Mouse (Mus musculus): Measurements from ENCODE around the gene Dnajc16.
"Not testable (repeated sequence)": the region's sequence is repeated elsewhere in the genome, so short reads cannot be mapped to it uniquely, and the experiment has no call there.

Dnajc16 gene

DNA sequence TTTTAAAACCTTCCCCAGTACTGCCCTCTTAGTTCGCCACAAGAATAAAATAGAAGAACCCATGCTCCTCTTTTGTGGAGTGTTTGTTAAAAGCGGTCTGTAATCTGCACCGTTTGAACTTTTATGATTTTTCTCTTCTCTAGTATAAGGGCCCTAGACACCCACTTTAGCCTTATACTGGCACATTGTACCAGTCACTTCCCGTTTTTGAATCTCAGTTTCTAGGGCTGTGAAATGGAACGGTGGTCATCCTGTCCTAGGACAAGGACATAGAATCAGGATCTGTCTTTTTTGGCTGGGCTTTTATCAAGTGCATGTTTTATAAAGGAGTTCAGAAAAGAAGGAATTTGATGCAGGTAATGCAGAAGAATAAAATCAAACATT is 3.4 kb upstream of the Dnajc16 start:
- peak; percentile 33 for DNase-seq

DNA sequence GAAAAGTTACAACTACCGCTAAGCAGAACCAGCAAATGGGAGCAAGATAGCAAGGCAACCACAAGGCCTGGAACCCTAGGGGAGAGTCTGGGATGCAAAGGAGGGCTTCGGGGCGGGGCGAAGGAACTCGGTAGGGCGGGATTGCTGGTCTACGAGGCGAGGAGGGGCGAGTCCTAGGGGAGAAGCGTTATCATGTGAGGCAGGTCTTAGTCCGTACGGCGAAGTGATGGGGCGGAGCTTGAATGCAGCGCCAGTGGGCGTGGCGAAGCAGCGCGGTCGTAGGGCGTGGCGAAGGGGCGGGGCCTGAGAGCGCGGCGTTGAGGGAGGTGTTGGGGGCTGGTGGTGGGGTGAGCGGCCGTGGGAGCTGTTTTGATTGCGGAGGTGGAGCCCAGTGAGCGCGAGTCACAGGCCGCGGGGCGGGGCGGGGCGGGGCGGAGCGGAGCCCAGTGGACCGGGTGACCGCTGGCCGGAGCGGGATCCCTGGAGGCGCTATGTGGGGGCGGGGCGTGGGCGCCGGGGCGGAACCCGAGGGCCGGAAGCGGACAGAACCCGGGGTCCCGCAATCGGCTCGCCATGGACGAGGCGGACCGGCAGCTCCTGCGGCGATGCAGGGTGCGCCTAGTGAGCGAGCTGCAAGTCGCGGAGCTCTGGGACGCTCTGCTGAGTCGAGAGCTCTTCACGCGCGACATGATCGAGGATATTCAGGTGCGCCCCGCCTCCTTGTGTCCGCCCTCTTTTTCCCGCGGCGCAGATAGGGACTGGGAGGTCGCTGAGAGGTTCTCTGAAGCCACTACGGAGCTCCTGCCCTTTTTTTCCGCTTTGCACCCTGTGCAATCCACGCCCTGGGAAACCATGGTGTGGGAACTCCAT is 2.8 kb upstream of the Dnajc16 start, which contains the start of gene Casp9:
Casp9 (plus strand) TSS at position 331 of the 870 bp plus-strand sequence.
- peak; percentile 99 for DNase-seq

DNA sequence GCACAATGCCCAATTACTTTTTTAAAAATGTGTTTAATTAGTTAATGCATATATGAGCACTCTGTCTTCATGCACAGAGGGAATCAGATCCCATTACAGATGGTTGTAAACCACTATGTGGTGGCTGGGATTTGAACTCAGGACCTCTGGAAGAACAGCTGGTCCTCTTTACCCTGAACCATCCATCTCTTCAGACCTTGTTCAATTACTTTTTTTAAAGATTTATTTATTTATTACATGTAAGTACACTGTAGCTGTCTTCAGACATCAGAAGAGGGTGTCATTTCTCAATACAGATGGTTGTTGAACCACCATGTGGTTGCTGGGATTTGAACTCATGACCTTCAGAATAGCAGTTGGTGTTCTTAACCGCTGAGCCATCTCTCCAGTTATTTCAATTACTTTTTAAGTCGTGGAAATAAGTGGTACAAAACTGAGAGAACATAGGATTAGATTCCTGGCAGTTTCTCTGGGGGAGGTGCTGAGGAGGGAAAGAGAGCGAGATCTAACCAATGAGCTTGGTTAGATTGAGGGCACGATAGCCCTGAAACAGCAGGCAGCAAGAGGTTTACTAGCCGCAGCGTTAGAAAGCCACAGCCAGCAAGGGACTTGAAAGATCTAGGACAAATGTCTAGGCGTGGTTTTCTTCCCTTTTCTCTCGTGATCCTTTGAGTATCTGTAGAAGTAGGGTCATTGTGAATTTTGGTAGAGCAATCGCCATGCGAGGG is 2.0 kb upstream of the Dnajc16 start:
- DNase-seq = no peak

- DNase-seq = no peak
Observed at GRCm38 (mm10) chr4:141791951-141792350, 1.2 kb upstream of the Dnajc16 start.

- DNase-seq = no peak
Observed at GRCm38 (mm10) chr4:141791486-141791885, 755 bp upstream of the Dnajc16 start.

GRCm38 (mm10) chr4:141789564-141790218 is 1.0 kb downstream of the Dnajc16 start:
- DNase-seq = peak; percentile 31

- DNase-seq = no peak
Observed at GRCm38 (mm10) chr4:141787462-141787861, 3.3 kb downstream of the Dnajc16 start.

- peak; percentile 90 for DNase-seq
Observed at GRCm38 (mm10) chr4:141787046-141787445, 3.7 kb downstream of the Dnajc16 start.

GRCm38 (mm10) chr4:141786141-141786540 is 4.6 kb downstream of the Dnajc16 start:
- DNase-seq = no peak

DNA sequence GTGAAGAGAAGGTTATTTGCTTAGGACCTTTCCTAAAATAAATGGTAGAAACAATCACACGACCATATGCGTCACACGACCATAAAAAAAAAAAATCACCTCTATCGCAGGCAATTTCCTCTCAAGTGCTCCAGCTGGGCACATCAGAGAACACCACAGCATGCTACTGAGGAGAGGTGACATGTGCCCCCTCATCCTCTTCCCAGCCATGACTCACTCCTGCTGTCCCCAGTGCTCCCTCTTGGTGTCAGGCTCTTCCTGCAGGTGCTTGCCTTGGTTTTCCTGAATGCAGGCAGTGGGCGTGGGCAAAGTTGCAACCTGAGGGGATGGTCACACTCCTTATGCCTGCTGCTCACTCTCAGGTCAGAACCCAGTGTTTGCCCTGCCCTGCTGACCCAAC is 5.9 kb downstream of the Dnajc16 start:
- DNase-seq = no peak

DNA sequence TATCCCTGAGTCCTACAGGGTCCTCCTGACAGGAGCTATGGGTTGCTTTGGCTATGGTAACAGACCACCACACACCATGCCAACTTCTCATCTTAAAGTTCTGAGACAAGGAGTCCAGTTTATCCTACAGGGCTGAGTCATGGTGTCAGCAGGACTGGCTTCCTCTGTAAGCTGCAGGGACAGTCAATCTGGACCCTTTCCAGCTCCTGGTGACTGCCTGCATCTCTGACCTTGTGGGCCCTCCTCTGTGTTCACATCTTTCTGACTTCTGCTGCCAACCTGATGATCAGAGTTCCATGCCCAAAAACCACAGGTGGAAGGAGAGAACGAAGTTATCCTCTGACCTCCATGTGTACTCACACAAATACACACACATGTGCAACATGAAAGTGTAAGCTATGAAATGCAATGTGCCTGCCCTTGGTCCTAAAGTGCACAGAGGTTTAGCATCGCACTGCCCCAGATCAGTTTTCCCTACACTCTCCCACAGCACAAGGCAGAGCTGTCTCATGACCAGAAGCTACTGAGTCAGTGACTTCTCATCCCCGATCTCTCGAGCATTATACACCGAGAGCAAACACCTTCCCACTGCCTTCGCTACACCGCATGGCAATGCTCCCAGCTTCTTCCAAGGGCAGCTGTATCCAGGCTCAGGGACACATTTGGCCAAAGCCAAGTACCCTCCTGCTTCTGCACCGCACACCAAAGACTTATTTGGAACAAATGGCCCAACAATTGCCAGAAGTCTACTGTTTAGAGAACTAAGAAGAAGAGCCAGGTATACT is 9.3 kb downstream of the Dnajc16 start:
- DNase-seq = no peak

DNA sequence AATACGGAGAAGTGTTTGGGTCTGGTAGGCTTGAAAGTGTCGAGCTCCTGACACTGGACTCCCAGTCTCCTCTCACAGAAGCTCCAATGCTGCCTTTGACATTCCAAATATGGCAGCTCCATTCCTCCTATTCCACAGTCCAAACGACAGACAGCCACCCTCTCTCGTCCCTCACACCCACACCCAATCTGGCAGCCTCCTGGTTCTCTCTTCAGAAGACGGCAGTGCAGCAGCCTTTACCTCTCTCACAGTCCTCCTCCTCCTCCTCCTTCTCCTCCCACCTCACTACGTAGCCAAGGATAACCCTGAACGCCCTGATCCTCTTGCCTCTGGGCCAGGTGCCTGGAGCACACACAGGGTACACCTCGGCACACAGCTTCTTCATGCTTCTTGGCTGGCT is 10.9 kb downstream of the Dnajc16 start:
- DNase-seq = no peak

DNA sequence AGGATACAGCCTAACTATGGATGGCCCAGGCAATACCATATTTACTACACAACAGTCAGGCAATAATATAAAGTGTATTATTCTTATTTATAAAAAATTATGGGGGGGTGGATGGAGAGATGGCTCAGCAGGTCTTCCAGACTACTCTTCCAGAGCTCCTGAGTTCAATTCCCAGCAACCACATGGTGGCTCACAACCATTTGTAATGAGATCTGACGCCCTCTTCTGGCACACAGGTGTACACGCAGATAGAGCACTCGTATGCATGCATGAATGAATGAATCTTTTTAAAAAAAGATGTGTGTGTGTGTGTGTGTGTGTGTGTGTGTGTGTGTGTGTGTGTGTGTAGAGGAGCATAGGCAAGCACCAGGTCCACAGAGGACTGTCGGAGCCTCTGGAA is 17.7 kb downstream of the Dnajc16 start:
- DNase-seq = not testable (repeated sequence)

DNA sequence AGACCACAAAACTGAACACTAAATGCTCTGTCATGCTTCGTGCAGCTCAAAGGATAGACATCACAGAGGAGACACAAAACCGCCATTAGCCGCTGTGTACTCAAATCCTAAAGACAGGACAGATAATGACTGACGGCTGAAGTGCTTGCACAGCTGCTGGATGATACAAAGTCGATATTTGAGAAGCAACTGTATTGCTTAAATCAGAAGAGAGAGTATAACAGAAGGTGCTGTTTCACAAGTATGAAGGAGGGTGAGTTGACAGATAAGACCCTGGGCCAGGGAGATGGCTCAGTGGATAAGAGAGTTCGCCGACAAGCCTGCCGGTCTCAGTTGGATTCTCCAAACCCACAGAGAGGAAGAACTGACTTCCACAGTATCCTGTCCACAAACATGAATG is 18.9 kb downstream of the Dnajc16 start:
- DNase-seq = no peak

DNA sequence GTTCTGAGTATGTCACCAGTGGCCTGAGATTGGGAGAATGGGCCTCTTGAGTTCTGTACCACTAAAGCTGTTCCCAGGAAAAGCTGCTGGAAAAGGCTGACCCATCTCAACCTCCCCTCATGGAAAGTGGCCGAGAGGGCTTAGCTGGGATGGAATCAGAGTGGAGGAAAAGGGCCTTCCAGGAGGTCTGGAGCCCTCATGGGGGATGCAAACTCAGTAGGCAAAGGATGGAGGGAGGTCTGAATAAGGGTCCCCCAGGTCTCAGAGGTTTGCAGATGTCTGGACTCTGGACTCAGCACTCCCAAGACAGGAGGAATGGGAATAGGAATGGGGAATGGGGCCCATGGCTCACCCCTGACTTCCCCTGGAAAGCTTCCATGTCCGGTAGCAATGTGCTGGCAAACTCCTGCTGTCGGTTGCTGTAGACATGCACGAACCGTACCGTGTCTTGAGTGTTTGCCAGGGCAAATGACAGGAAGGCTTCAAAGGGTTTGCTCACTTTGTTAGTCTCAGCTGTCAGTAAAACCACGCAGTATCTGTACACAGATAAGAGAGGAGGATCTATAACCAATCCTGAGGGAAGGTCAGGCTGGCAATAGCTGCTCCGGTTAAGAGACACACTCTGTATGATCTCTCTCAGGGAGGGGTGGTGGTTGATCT is 21.1 kb downstream of the Dnajc16 start:
- DNase-seq = no peak

DNA sequence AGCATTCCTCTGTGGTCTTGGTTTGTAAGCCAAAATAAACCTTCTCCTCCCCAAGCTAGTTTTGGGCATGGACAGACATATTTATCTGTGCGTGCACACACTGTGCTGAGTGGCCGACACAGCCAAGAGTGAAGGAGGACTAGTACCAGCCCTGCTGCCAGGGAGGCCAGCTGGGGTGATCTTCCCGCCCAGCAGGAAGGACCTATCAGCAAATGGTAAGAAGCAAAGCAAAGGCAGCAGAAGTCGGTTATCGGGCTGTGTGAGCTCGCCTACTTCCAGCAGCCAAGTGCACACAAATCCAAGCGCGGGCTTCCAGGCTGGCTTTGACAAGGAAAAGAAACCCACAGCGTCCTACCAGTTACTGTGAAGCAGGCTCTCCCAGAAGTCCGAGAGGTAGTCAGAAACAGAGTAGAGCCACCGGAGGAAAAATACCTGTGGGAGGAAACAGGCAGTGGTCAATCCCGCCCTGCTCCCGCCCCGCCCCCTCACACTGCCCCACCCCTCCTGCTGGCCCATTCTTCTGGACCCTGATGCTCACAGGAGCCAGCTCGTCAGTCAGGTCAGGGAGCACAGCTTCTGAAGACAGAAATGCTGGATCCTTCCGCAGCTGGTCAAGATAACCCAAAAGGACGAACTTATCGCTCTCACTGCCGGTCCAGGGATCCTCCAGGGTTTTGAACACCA is 23.2 kb downstream of the Dnajc16 start:
- peak; percentile 16 for DNase-seq

GRCm38 (mm10) chr4:141766668-141767352 is 23.9 kb downstream of the Dnajc16 start:
- DNase-seq = peak; percentile 26

- DNase-seq = no peak
Observed at GRCm38 (mm10) chr4:141766316-141766667, 24.4 kb downstream of the Dnajc16 start.

DNA sequence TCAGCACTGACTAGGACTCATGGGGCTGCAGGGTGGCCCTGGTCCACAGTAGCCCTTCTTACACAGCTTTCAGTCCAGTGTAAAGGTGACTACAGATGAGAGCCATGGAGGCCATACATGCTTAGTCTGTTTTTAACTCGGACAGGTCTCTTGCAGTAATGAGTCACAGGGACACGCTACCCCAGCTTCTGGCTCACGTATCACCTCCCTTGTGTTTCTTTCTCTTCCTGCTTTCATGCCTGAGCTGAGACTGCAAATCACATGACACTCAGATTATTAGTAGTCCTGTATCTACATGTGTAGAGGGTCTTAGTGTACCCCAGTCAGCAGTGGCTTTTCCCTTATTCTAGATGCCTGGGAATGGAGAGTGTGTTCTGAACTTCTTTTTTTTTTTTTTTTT is 25.7 kb downstream of the Dnajc16 start:
- no peak for DNase-seq

DNA sequence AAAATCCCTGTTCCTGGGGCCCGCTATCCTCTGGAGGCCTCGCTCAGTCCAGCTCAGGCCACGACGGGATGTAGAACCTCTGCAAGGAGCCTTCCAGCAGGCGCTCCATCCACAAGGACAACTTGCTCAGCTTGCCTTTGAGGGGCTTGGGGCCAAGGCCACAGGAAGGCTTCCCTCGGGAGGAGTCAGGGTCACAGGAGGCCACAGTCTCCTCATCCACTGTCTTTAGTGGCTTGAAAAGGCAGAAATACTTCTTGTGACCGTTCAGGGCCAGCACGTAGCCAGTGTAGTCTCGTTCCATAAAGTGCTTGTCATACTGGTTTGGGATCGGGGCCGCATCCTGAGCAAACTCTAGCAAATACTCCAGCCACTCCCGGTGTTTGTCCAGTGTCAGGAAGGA is 27.3 kb downstream of the Dnajc16 start:
- DNase-seq = no peak

- DNase-seq = peak; percentile 28
Observed at GRCm38 (mm10) chr4:141762102-141762598, 28.6 kb downstream of the Dnajc16 start.

Data from kidney, adult 9 months (tissue).